Mouse (Mus musculus): ENCODE measurements around the gene Ccdc6. TPM values are rescaled to one million over a fixed set of nuclear protein-coding genes. Genes with fewer than 3 reads are reported as not detected.

Ccdc6 gene
- polyA plus RNA-seq, 1 experiment = 61.8 TPM

DNA sequence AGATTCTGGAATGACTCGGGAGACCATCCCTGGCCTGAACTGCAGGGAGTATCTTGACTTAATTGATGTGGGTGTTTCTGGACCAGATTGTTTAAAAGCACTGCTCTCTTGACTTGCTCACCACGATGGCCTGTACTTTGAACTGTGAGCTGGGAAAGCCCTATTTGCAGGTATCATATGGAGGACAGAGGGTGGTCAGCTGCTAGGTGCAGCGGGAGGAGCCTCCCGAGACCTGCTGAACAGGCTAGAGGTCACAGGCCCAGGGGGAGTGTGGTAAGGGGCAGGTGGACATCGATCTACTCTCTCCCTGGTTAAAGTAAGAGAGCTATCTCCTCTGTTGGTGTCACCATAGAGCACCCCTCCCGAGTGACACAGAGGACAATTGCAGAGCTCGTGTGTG, 28.6 kb downstream of the Ccdc6 start:
- H3K4me3 ChIP-seq (ENCODE audit: low read depth, low read length) = no peak overlapping the region
- no peaks in the 10 kb centered on the region for H3K27me3 ChIP-seq (ENCODE audit: control insufficient read depth, insufficient read depth, low read length, poor library complexity, severe bottlenecking)
- H3K9ac ChIP-seq (ENCODE audit: low read depth, poor library complexity, severe bottlenecking) = no peak overlapping the region
- TF ChIP-seq POLR2A (IDR thresholded peaks at IDR 0.05; ENCODE audit: insufficient read depth, low read length) (no peak), EP300 (IDR thresholded peaks at IDR 0.05; ENCODE audit: insufficient read depth, low read depth, low read length) (no peak), CTCF (IDR thresholded peaks at IDR 0.05; ENCODE audit: low read depth, low read length) (no peak)
- H3K36me3 ChIP-seq (ENCODE audit: control insufficient read depth, insufficient read depth, low read length, poor library complexity, severe bottlenecking) = no peaks in the 10 kb centered on the region
- peaks cover 2% of the 10 kb centered on the region; the same call in 1 of the 2 replicates for H3K9me3 ChIP-seq (replicated peaks; ENCODE audit: control insufficient read depth, insufficient read depth, low read length, poor library complexity, severe bottlenecking)
- no peak overlapping the region for H3K27ac ChIP-seq (ENCODE audit: insufficient read depth, low read length)
- H3K4me1 ChIP-seq (ENCODE audit: control insufficient read depth, insufficient read depth, low read length) = peaks cover 2% of the 10 kb centered on the region

GRCm38 (mm10) chr10:70127273-70127672, 30.4 kb downstream of the Ccdc6 start:
- H3K9me3 ChIP-seq (replicated peaks; ENCODE audit: control insufficient read depth, insufficient read depth, low read length, poor library complexity, severe bottlenecking) = peaks cover 2% of the 10 kb centered on the region; the same call in 1 of the 2 replicates
- H3K27me3 ChIP-seq (ENCODE audit: control insufficient read depth, insufficient read depth, low read length, poor library complexity, severe bottlenecking) = no peaks in the 10 kb centered on the region
- H3K4me1 ChIP-seq (ENCODE audit: control insufficient read depth, insufficient read depth, low read length) = peaks cover 3% of the 10 kb centered on the region
- no peak overlapping the region for H3K4me3 ChIP-seq (ENCODE audit: low read depth, low read length)
- no peaks in the 10 kb centered on the region for H3K36me3 ChIP-seq (ENCODE audit: control insufficient read depth, insufficient read depth, low read length, poor library complexity, severe bottlenecking)
- H3K27ac ChIP-seq (ENCODE audit: insufficient read depth, low read length) = no peak overlapping the region
- H3K9ac ChIP-seq (ENCODE audit: low read depth, poor library complexity, severe bottlenecking) = no peak overlapping the region
- TF ChIP-seq CTCF (IDR thresholded peaks at IDR 0.05; ENCODE audit: low read depth, low read length) (no peak), EP300 (IDR thresholded peaks at IDR 0.05; ENCODE audit: insufficient read depth, low read depth, low read length) (no peak), POLR2A (IDR thresholded peaks at IDR 0.05; ENCODE audit: insufficient read depth, low read length) (no peak)

DNA sequence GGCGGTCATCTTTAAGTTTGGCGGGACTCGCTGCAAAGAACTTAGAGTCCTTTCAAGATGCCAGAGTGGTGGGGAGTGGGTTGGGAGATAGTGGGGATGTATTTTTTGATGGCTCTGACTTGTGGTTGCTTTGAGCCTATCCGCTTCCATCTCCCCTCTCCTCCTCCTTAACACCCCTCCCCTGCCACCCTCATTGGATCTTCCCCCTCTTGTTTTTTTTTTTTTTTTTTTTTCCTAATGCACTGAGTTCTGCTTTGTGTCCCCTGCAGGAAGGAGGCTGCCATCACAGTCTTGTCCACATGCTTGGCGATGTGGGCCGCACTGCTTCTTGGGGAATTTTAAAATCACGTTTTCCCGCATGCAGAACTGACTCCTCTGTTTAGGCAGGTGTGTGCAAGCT, 31.5 kb downstream of the Ccdc6 start:
- Histone ChIP-seq H3K27me3 (ENCODE audit: control insufficient read depth, insufficient read depth, low read length, poor library complexity, severe bottlenecking) (no peaks in the 10 kb centered on the region), H3K9me3 (replicated peaks; ENCODE audit: control insufficient read depth, insufficient read depth, low read length, poor library complexity, severe bottlenecking) (peaks cover 2% of the 10 kb centered on the region; the same call in 1 of the 2 replicates), H3K36me3 (ENCODE audit: control insufficient read depth, insufficient read depth, low read length, poor library complexity, severe bottlenecking) (no peaks in the 10 kb centered on the region), H3K27ac (ENCODE audit: insufficient read depth, low read length) (no peak overlapping the region), H3K4me1 (ENCODE audit: control insufficient read depth, insufficient read depth, low read length) (peaks cover 3% of the 10 kb centered on the region), H3K4me3 (ENCODE audit: low read depth, low read length) (no peak overlapping the region), H3K9ac (ENCODE audit: low read depth, poor library complexity, severe bottlenecking) (no peak overlapping the region)
- TF ChIP-seq EP300 (IDR thresholded peaks at IDR 0.05; ENCODE audit: insufficient read depth, low read depth, low read length) (no peak), POLR2A (IDR thresholded peaks at IDR 0.05; ENCODE audit: insufficient read depth, low read length) (no peak), CTCF (IDR thresholded peaks at IDR 0.05; ENCODE audit: low read depth, low read length) (no peak)

DNA sequence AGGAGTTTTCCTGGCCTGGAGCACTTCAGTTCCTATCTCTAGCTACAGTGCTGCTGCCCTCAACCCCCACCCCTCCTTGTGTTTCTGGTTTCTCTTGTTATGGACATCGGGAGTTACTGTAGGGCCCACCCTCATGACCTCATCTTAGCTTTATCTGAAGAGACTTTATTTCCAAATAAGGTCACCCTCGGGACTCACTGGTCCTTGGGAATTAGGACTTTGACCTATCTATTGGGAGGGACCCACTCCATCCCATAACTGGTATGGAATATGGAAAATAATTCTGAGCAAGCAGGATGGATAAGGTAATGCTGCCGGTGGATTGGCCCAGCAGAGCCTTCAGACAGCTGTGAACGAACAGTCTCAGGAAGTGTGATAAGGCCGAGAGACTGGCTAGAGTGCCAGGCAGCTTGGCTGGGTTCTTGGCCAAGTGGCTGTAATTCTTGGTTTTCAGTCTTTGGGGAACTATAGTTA, 35.2 kb downstream of the Ccdc6 start:
- TF ChIP-seq CTCF (IDR thresholded peaks at IDR 0.05; ENCODE audit: low read depth, low read length) (no peak), EP300 (IDR thresholded peaks at IDR 0.05; ENCODE audit: insufficient read depth, low read depth, low read length) (peak; percentile 90)
- Histone ChIP-seq H3K4me3 (ENCODE audit: low read depth, low read length) (no peak overlapping the region), H3K9ac (ENCODE audit: low read depth, poor library complexity, severe bottlenecking) (no peak overlapping the region), H3K9me3 (replicated peaks; ENCODE audit: control insufficient read depth, insufficient read depth, low read length, poor library complexity, severe bottlenecking) (no peaks in the 10 kb centered on the region), H3K4me1 (ENCODE audit: control insufficient read depth, insufficient read depth, low read length) (peaks cover 3% of the 10 kb centered on the region), H3K36me3 (ENCODE audit: control insufficient read depth, insufficient read depth, low read length, poor library complexity, severe bottlenecking) (no peaks in the 10 kb centered on the region), H3K27ac (ENCODE audit: insufficient read depth, low read length) (peak overlapping the region; percentile 82), H3K27me3 (ENCODE audit: control insufficient read depth, insufficient read depth, low read length, poor library complexity, severe bottlenecking) (no peaks in the 10 kb centered on the region)

DNA sequence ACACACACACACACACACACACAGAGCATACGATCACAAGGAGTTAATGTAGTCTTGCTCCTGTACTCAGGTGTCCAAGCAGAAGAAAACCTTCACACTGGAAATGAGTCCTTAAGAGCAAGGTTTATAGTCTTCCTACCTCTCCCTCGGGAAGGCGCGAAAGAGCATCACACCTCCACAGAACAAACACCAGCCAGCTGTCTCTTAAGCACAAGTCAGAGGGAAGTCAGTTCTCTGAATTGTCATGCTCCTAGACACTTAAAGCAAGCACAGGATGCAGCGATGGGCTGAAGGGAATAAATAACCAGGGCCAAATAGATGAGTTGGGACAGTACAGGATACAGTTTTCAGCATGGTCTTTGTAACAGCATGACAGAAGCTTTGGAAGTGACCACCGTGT, 35.8 kb downstream of the Ccdc6 start:
- H3K4me1 ChIP-seq (ENCODE audit: control insufficient read depth, insufficient read depth, low read length) = peaks cover 3% of the 10 kb centered on the region
- no peaks in the 10 kb centered on the region for H3K9me3 ChIP-seq (replicated peaks; ENCODE audit: control insufficient read depth, insufficient read depth, low read length, poor library complexity, severe bottlenecking)
- H3K4me3 ChIP-seq (ENCODE audit: low read depth, low read length) = no peak overlapping the region
- no peaks in the 10 kb centered on the region for H3K27me3 ChIP-seq (ENCODE audit: control insufficient read depth, insufficient read depth, low read length, poor library complexity, severe bottlenecking)
- TF ChIP-seq POLR2A (IDR thresholded peaks at IDR 0.05; ENCODE audit: insufficient read depth, low read length) (no peak), CTCF (IDR thresholded peaks at IDR 0.05; ENCODE audit: low read depth, low read length) (no peak), EP300 (IDR thresholded peaks at IDR 0.05; ENCODE audit: insufficient read depth, low read depth, low read length) (no peak)
- peak overlapping the region; percentile 18 for H3K27ac ChIP-seq (ENCODE audit: insufficient read depth, low read length)
- H3K36me3 ChIP-seq (ENCODE audit: control insufficient read depth, insufficient read depth, low read length, poor library complexity, severe bottlenecking) = no peaks in the 10 kb centered on the region
- no peak overlapping the region for H3K9ac ChIP-seq (ENCODE audit: low read depth, poor library complexity, severe bottlenecking)

DNA sequence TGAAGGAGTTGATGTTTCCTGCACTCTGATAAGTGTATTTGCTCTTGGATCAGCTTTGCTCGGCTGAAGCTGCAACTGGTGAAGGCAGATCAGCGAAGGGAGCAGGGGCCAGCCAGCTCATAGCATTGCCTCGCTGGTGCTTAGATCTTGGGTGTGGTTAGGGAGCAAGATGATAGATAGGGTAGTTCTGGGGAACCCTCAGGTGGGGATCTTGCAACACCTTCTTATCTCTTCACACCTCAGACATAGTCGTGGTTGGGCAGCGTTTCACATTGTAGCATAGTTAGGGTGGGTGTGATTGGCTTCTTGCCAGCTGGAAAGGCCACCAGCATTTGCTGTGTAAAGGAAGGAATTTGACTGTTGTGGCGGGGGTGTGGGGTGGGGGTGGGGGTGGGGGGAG, 36.3 kb downstream of the Ccdc6 start:
- Histone ChIP-seq H3K4me1 (ENCODE audit: control insufficient read depth, insufficient read depth, low read length) (peaks cover 3% of the 10 kb centered on the region), H3K4me3 (ENCODE audit: low read depth, low read length) (no peak overlapping the region), H3K36me3 (ENCODE audit: control insufficient read depth, insufficient read depth, low read length, poor library complexity, severe bottlenecking) (no peaks in the 10 kb centered on the region), H3K27ac (ENCODE audit: insufficient read depth, low read length) (no peak overlapping the region), H3K9ac (ENCODE audit: low read depth, poor library complexity, severe bottlenecking) (no peak overlapping the region), H3K27me3 (ENCODE audit: control insufficient read depth, insufficient read depth, low read length, poor library complexity, severe bottlenecking) (no peaks in the 10 kb centered on the region), H3K9me3 (replicated peaks; ENCODE audit: control insufficient read depth, insufficient read depth, low read length, poor library complexity, severe bottlenecking) (no peaks in the 10 kb centered on the region)
- no peak for TF ChIP-seq POLR2A (IDR thresholded peaks at IDR 0.05; ENCODE audit: insufficient read depth, low read length)
- no peak for TF ChIP-seq EP300 (IDR thresholded peaks at IDR 0.05; ENCODE audit: insufficient read depth, low read depth, low read length)
- TF ChIP-seq CTCF (IDR thresholded peaks at IDR 0.05; ENCODE audit: low read depth, low read length) = no peak
